Mouse (Mus musculus) erythroblast, embryonic 14.5 days (primary cell): Measurements from ENCODE around the gene Clasp1.

Experiments used
- GATA1 ChIP-seq: IDR thresholded peaks from 2 replicates; pipeline ENCODE4 v1.6.1; 2012; ENCODE audit warnings: low read length, inconsistent platforms, mixed read lengths
- TAL1 ChIP-seq: IDR thresholded peaks from 3 replicates; pipeline ENCODE4 v1.6.1; 2012; ENCODE audit warnings: low read length, inconsistent platforms, mixed read lengths

GRCm38 (mm10) chr1:118476919-118477318 is 88.1 kb downstream of the Clasp1 start:
- no peak for TF ChIP-seq TAL1
- no peak for TF ChIP-seq GATA1
